Mouse (Mus musculus) MEL (cell line): ENCODE data around the gene Gcm1. TPM values are rescaled to one million over a fixed set of nuclear protein-coding genes. Genes with fewer than 3 reads are reported as not detected.

ENCODE experiments used
- DNase-seq: peaks from one replicate; pipeline ENCODE4 v3.0.0; 2011; ENCODE audit warnings: low read depth, low spot score
- H3K27ac ChIP-seq: 2 replicates; pipeline ENCODE4 v1.5.1; 2012; ENCODE audit warnings: low read depth, mild to moderate bottlenecking, control low read depth, low read length, moderate library complexity; ENCODE audit not compliant: control insufficient read depth
- H3K27me3 ChIP-seq, 2 experiments: fragments of 150-350 bp in 1 of 2; sonication (generic) in 1 of 2; 2 replicates each; pipeline ENCODE4 v1.6.1; 2012; ENCODE audit warnings: low read length in 2 of 2, mild to moderate bottlenecking in 2 of 2, improper control_type of control experiment in 1 of 2, moderate library complexity in 1 of 2; ENCODE audit not compliant: insufficient read depth in 2 of 2, control insufficient read depth in 1 of 2
- H3K36me3 ChIP-seq, 2 experiments: 2 replicates each; pipeline ENCODE4 v1.6.1; 2012 to 2014; ENCODE audit warnings: low read length in 2 of 2, improper control_type of control experiment in 1 of 2, inconsistent platforms in 1 of 2, mild to moderate bottlenecking in 1 of 2; ENCODE audit not compliant: insufficient read depth in 2 of 2, control insufficient read depth in 1 of 2
- H3K4me1 ChIP-seq, 2 experiments: fragments of 150-350 bp in 1 of 2; sonication (generic) in 1 of 2; 2 replicates each; pipeline ENCODE4 v1.6.1; 2012; ENCODE audit warnings: low read length in 2 of 2, improper control_type of control experiment in 1 of 2, mild to moderate bottlenecking in 1 of 2; ENCODE audit not compliant: insufficient read depth in 2 of 2, control insufficient read depth in 1 of 2
- H3K4me3 ChIP-seq, 2 experiments: fragments of 150-350 bp in 1 of 2; sonication (generic) in 1 of 2; 2 replicates each; pipeline ENCODE4 v1.5.1; 2012; ENCODE audit warnings: low read depth in 2 of 2, low read length in 2 of 2, mild to moderate bottlenecking in 2 of 2, moderate library complexity in 2 of 2, control low read depth in 1 of 2, improper control_type of control experiment in 1 of 2; ENCODE audit not compliant: control insufficient read depth in 1 of 2, insufficient read depth in 1 of 2
- H3K79me2 ChIP-seq: 2 replicates; pipeline ENCODE4 v1.6.1; 2012; ENCODE audit warnings: mild to moderate bottlenecking, low read length, moderate library complexity; ENCODE audit not compliant: control insufficient read depth, poor library complexity, insufficient read depth
- H3K9ac ChIP-seq: 2 replicates; pipeline ENCODE4 v1.6.1; 2012; ENCODE audit warnings: low read depth, mild to moderate bottlenecking, control low read depth, low read length, moderate library complexity; ENCODE audit not compliant: control insufficient read depth, poor library complexity, severe bottlenecking
- H3K9me3 ChIP-seq: fragments of 150-350 bp; sonication (generic); replicated peaks from 2 replicates; pipeline ENCODE4 v1.6.1; 2012; ENCODE audit warnings: mild to moderate bottlenecking, low read length, improper control_type of control experiment, moderate library complexity; ENCODE audit not compliant: insufficient read depth
- CHD1 ChIP-seq: IDR thresholded peaks from 2 replicates; pipeline ENCODE4 v1.6.1; 2012; ENCODE audit warnings: low read depth, mild to moderate bottlenecking, inconsistent platforms, low read length, improper control_type of control experiment
- EP300 ChIP-seq, 2 experiments: IDR thresholded peaks; 2 replicates each; pipeline ENCODE4 v1.6.1; 2011; ENCODE audit warnings: improper control_type of control experiment in 2 of 2, low read length in 2 of 2, low read depth in 1 of 2, mild to moderate bottlenecking in 1 of 2
- ETS1 ChIP-seq: IDR thresholded peaks from 2 replicates; pipeline ENCODE4 v1.6.1; 2012; ENCODE audit warnings: low read depth, mild to moderate bottlenecking, inconsistent platforms, low read length, improper control_type of control experiment, moderate library complexity
- GATA1 ChIP-seq: IDR thresholded peaks from 2 replicates; pipeline ENCODE4 v1.6.1; 2011; ENCODE audit warnings: low read depth, low read length, improper control_type of control experiment
- JUND ChIP-seq: IDR thresholded peaks from 2 replicates; pipeline ENCODE4 v1.6.1; 2011; ENCODE audit warnings: low read depth, mild to moderate bottlenecking, improper control_type of control experiment, low read length
- MAFK ChIP-seq: IDR thresholded peaks from 2 replicates; pipeline ENCODE4 v1.6.1; 2011; ENCODE audit warnings: low read depth, mild to moderate bottlenecking, low read length, improper control_type of control experiment, borderline replicate concordance
- MAZ ChIP-seq: IDR thresholded peaks from 2 replicates; pipeline ENCODE4 v1.6.1; 2012; ENCODE audit warnings: low read depth, mild to moderate bottlenecking, inconsistent platforms, low read length, improper control_type of control experiment
- MEF2A ChIP-seq: IDR thresholded peaks from 2 replicates; pipeline ENCODE4 v1.6.1; 2014; ENCODE audit warnings: low read depth, mild to moderate bottlenecking, inconsistent platforms, low read length, improper control_type of control experiment; ENCODE audit not compliant: poor library complexity, insufficient replicate concordance, severe bottlenecking; ENCODE audit errors: extremely low read depth
- MYB ChIP-seq: IDR thresholded peaks from 2 replicates; pipeline ENCODE4 v1.6.1; 2011; ENCODE audit warnings: mild to moderate bottlenecking, low read depth, low read length, improper control_type of control experiment
- MYC ChIP-seq: IDR thresholded peaks from 2 replicates; pipeline ENCODE4 v1.6.1; 2011; ENCODE audit warnings: low read depth, mild to moderate bottlenecking, low read length, improper control_type of control experiment, moderate library complexity
- NELFE ChIP-seq: IDR thresholded peaks from 2 replicates; pipeline ENCODE4 v1.6.1; 2011; ENCODE audit warnings: low read depth, low read length, improper control_type of control experiment
- NRF1 ChIP-seq: IDR thresholded peaks from 2 replicates; pipeline ENCODE4 v1.6.1; 2014; ENCODE audit warnings: low read depth, mild to moderate bottlenecking, inconsistent platforms, low read length, improper control_type of control experiment, moderate library complexity; ENCODE audit not compliant: poor library complexity, insufficient read depth, severe bottlenecking
- POLR2AphosphoS2 ChIP-seq: IDR thresholded peaks from 2 replicates; pipeline ENCODE4 v1.6.1; 2011; ENCODE audit warnings: low read length, improper control_type of control experiment
- POLR2AphosphoS5 ChIP-seq: IDR thresholded peaks from 2 replicates; pipeline ENCODE4 v1.6.1; 2012; ENCODE audit warnings: low read depth, borderline replicate concordance, mild to moderate bottlenecking, inconsistent platforms, low read length, moderate library complexity, mixed read lengths
- RCOR1 ChIP-seq: IDR thresholded peaks from 2 replicates; pipeline ENCODE4 v1.6.1; 2012; ENCODE audit warnings: low read depth, mild to moderate bottlenecking, inconsistent platforms, low read length, improper control_type of control experiment
- TCF12 ChIP-seq: IDR thresholded peaks from 2 replicates; pipeline ENCODE4 v1.6.1; 2014; ENCODE audit warnings: low read depth, mild to moderate bottlenecking, inconsistent platforms, low read length, improper control_type of control experiment, moderate library complexity
- USF2 ChIP-seq, 2 experiments: IDR thresholded peaks; 2 replicates each; pipeline ENCODE4 v1.6.1; 2011 to 2012; ENCODE audit warnings: improper control_type of control experiment in 2 of 2, low read length in 2 of 2, borderline replicate concordance in 1 of 2, inconsistent platforms in 1 of 2, low read depth in 1 of 2, mild to moderate bottlenecking in 1 of 2; ENCODE audit not compliant: insufficient read depth in 1 of 2
- ZKSCAN1 ChIP-seq: IDR thresholded peaks from 2 replicates; pipeline ENCODE4 v1.6.1; 2012; ENCODE audit warnings: low read depth, mild to moderate bottlenecking, inconsistent platforms, low read length, improper control_type of control experiment, moderate library complexity
- polyA plus RNA-seq, 2 experiments: library from polyadenylated mRNA; stranded (reverse) in 1 of 2; unstranded in 1 of 2; fragments of >175 nt in 1 of 2; fragments of >200 nt in 1 of 2; gene quantifications; 2 replicates each; pipeline versions ENCODE4 v1.2.1 to v1.2.4; 2012; ENCODE audit warnings: low replicate concordance in 2 of 2, low read depth in 1 of 2; ENCODE audit not compliant: insufficient read length in 2 of 2, insufficient read depth in 1 of 2, missing spikeins in 1 of 2
- total RNA-seq: library from RNA; depleted of rRNA; stranded (reverse); fragments of 300-350 nt; gene quantifications from 2 replicates; pipeline ENCODE4 v1.2.3, GENCODE M21; 2012

Gene Gcm1
- total and polyA plus RNA-seq, 3 experiments, result not detected

GRCm38 (mm10) chr9:78085722-78086287 is 34.1 kb downstream of the Gcm1 start:
- H3K4me1 ChIP-seq, result no peaks in the 10 kb centered on the region
- H3K27me3 ChIP-seq, result no peaks in the 10 kb centered on the region
- peaks cover 0 to 21% of the 10 kb centered on the region in 2 experiments; a peak in 2 of 4 replicates for H3K36me3 ChIP-seq
- no peak overlapping the region for H3K4me3 ChIP-seq
- H3K9me3 ChIP-seq, result no peaks in the 10 kb centered on the region
- H3K79me2 ChIP-seq, result no peaks in the 10 kb centered on the region
- no peak for DNase-seq
- TF ChIP-seq MYB (no peak), MAFK (no peak), POLR2AphosphoS5 (no peak), POLR2AphosphoS2 (no peak), MAZ (no peak), TCF12 (no peak), NELFE (no peak), USF2 (IDR thresholded peaks at IDR 0.05; ENCODE audit: borderline replicate concordance in 1 of 2, insufficient read depth in 1 of 2, low read depth in 1 of 2, low read length in 2 of 2) (no peak), ZKSCAN1 (no peak), MYC (no peak), ETS1 (no peak), JUND (no peak), NRF1 (no peak), GATA1 (no peak), RCOR1 (no peak), EP300 (IDR thresholded peaks at IDR 0.05; ENCODE audit: low read depth in 1 of 2, low read length in 2 of 2) (no peak), CHD1 (no peak), MEF2A (no peak)
- H3K9ac ChIP-seq, result no peak overlapping the region
- H3K27ac ChIP-seq, result no peak overlapping the region

GRCm38 (mm10) chr9:78087751-78088150 is 36.0 kb downstream of the Gcm1 start:
- Histone ChIP-seq H3K36me3 (peaks cover 0 to 23% of the 10 kb centered on the region in 2 experiments; a peak in 2 of 4 replicates), H3K79me2 (peaks cover 1% of the 10 kb centered on the region; the same call in 1 of the 2 replicates), H3K9ac (no peak overlapping the region), H3K9me3 (no peaks in the 10 kb centered on the region), H3K4me1 (no peaks in the 10 kb centered on the region), H3K27ac (no peak overlapping the region), H3K27me3 (no peaks in the 10 kb centered on the region), H3K4me3 (no peak overlapping the region)
- DNase-seq, result no peak
- no peak for TF ChIP-seq CHD1
- TF ChIP-seq ETS1, result no peak
